Mouse (Mus musculus) testis, adult 2 months (tissue): ENCODE results near the gene Mgat3.

Experiments used
- CTCF ChIP-seq: fragments of 200-500 bp; IDR thresholded peaks from 2 replicates; pipeline ENCODE4 v1.5.1; 2012; ENCODE audit warnings: low read depth, mild to moderate bottlenecking, inconsistent platforms, low read length, moderate library complexity; ENCODE audit not compliant: control insufficient read depth, insufficient read depth, insufficient replicate concordance
- POLR2A ChIP-seq: fragments of 200-500 bp; IDR thresholded peaks from 2 replicates; pipeline ENCODE4 v1.6.1; 2012; ENCODE audit warnings: low read depth, mild to moderate bottlenecking, inconsistent platforms, low read length, moderate library complexity; ENCODE audit not compliant: control insufficient read depth

DNA sequence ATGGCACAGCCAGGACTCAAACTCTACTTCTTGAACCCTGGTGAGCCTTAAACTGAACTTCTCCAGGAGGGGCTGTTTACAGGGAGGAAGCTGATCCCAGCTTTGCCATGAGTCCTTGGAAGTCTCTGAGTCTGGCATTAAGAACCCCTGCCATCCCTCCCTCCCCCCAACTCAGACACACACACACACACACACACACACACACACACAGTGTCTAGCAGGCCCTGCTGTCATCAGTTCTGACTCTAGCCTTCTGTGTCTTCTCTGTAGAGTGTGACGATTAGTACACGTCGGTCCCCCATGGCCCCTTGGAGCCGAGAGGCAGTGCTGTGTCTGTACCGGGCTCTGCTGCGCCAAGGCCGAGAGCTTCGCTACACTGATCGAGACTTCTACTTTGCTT lies 62.0 kb downstream of the Mgat3 start, which contains the start of gene AC140267.1:
- TF ChIP-seq CTCF (no peak), POLR2A (no peak)
